ENCODE assay signal across 9 mouse cellular contexts in genomic region chr6:125321114-125321855, GRCm38 (mm10). TPM values are rescaled to one million over a fixed set of nuclear protein-coding genes. Genes with fewer than 3 reads are reported as not detected.
DNase-seq lines count a peak whose midpoint lies in the region; ATAC-seq and TF ChIP-seq lines count a peak whose summit lies in the region.
"Had no signal": no experiment of that assay in that cellular context is flagged by ENCODE, and none has a peak within 500 bp of the region (broad histone marks: within the 10 kb centered on the region; RNA-seq: fewer than 3 reads in every experiment).

No protein-coding gene starts in this region.

- H3K4me2 ChIP-seq in midbrain, embryonic 14.5 days (ENCODE audit: low read length), result no peak overlapping the region
- no peak overlapping the region for H3K4me2 ChIP-seq in intestine, embryonic 16.5 days (ENCODE audit: low read depth, low read length)

- H3K9me3 ChIP-seq in midbrain, embryonic 10.5 days (replicated peaks), result no peaks in the 10 kb centered on the region
- H3K9me3 ChIP-seq in midbrain, embryonic 14.5 days (ENCODE audit: control insufficient read depth, low read length), result no peaks in the 10 kb centered on the region
- no peaks in the 10 kb centered on the region for H3K9me3 ChIP-seq in intestine, embryonic 16.5 days (ENCODE audit: control insufficient read depth, low read length)

- H3K9ac ChIP-seq in midbrain, embryonic 14.5 days (replicated peaks; ENCODE audit: low read length), result no peak overlapping the region
- H3K9ac ChIP-seq in intestine, embryonic 16.5 days (ENCODE audit: low read depth, low read length), result no peak overlapping the region

- H3K27me3 ChIP-seq in midbrain, embryonic 10.5 days (ENCODE audit: low read depth, poor library complexity, severe bottlenecking), result peaks cover 76% of the 10 kb centered on the region
- peaks cover 30% of the 10 kb centered on the region for H3K27me3 ChIP-seq in midbrain, embryonic 14.5 days (ENCODE audit: control insufficient read depth, insufficient read depth, low read length)
- H3K27me3 ChIP-seq in intestine, embryonic 16.5 days (replicated peaks; ENCODE audit: control insufficient read depth, insufficient read depth, low read length), result peaks cover 16% of the 10 kb centered on the region; the same call in 1 of the 2 replicates
- H3K27me3 ChIP-seq in small intestine, adult 2 months (ENCODE audit: control insufficient read depth, insufficient read depth, low read length), result no peaks in the 10 kb centered on the region
- H3K27me3 ChIP-seq: Patski had no signal

- intact Hi-C loops in gastrocnemius, postnatal 36 days (cut with DNase I), result no loop called here

- peak overlapping the region; percentile 4; the same call in 1 of the 2 replicates for H3K4me3 ChIP-seq in midbrain, embryonic 10.5 days
- no peak overlapping the region for H3K4me3 ChIP-seq in midbrain, embryonic 14.5 days (replicated peaks; ENCODE audit: low read depth, low read length)
- no peak overlapping the region for H3K4me3 ChIP-seq in intestine, embryonic 16.5 days (ENCODE audit: low read length)
- peak overlapping the region; percentile 46 for H3K4me3 ChIP-seq in small intestine, adult 2 months (ENCODE audit: low read depth, low read length)

- TF ChIP-seq CTCF in small intestine, adult 2 months (IDR thresholded peaks at IDR 0.05; ENCODE audit: extremely low read depth, insufficient read length, insufficient replicate concordance, low read depth, low read length), result no peak

- peaks cover 20% of the 10 kb centered on the region for H3K4me1 ChIP-seq in midbrain, embryonic 10.5 days
- no peaks in the 10 kb centered on the region; the same call in 1 of the 2 replicates for H3K4me1 ChIP-seq in midbrain, embryonic 14.5 days (ENCODE audit: control insufficient read depth, insufficient read depth, low read length)
- H3K4me1 ChIP-seq in intestine, embryonic 16.5 days (ENCODE audit: control insufficient read depth, insufficient read depth, low read length), result peaks cover 9% of the 10 kb centered on the region; the same call in 1 of the 2 replicates
- peaks cover 6% of the 10 kb centered on the region; the same call in 1 of the 2 replicates for H3K4me1 ChIP-seq in small intestine, adult 2 months (ENCODE audit: control insufficient read depth, insufficient read depth, insufficient read length, low read length)

- no peaks in the 10 kb centered on the region for H3K36me3 ChIP-seq in midbrain, embryonic 10.5 days
- H3K36me3 ChIP-seq in midbrain, embryonic 14.5 days (ENCODE audit: control insufficient read depth, insufficient read depth, low read length), result no peaks in the 10 kb centered on the region
- no peaks in the 10 kb centered on the region for H3K36me3 ChIP-seq in intestine, embryonic 16.5 days (ENCODE audit: control insufficient read depth, insufficient read depth, low read length)
- H3K36me3 ChIP-seq in small intestine, adult 2 months (ENCODE audit: control insufficient read depth, insufficient read depth, low read length), result no peaks in the 10 kb centered on the region

- no peak overlapping the region for H3K27ac ChIP-seq in midbrain, embryonic 10.5 days (replicated peaks)
- H3K27ac ChIP-seq in midbrain, embryonic 14.5 days (replicated peaks; ENCODE audit: low read depth, low read length), result no peak overlapping the region
- H3K27ac ChIP-seq in intestine, embryonic 16.5 days (ENCODE audit: low read length), result no peak overlapping the region
- H3K27ac ChIP-seq in small intestine, adult 2 months (ENCODE audit: insufficient read depth, low read depth, low read length), result 0 out of 2 replicates have a peak overlapping the region, but pooled peaks have one; percentile 13

- WGBS in midbrain, embryonic 10.5 days, result 6% methylated on average over 26 of the region's 26 CpGs
- 8% methylated on average over 26 of the region's 26 CpGs for WGBS in midbrain, embryonic 14.5 days
- WGBS in intestine, embryonic 16.5 days, result 20% methylated on average over 26 of the region's 26 CpGs
- 25% methylated on average over 26 of the region's 26 CpGs for WGBS in large intestine, adult 2 months
- WGBS in small intestine, adult 2 months, result 31% methylated on average over 26 of the region's 26 CpGs

- no peak for ATAC-seq in midbrain, embryonic 14.5 days (ENCODE audit: low FRiP score, low TSS enrichment)
- ATAC-seq in intestine, embryonic 16.5 days, result 0 out of 2 replicates have a peak, but pooled peaks have one; percentile 12
- ATAC-seq: Patski had no signal

- no peak for DNase-seq in midbrain, embryonic 10.5 days (ENCODE audit: low spot score)
- DNase-seq in midbrain, embryonic 14.5 days, result no peak
- DNase-seq in large intestine, adult 2 months (ENCODE audit: low read depth, low spot score), result peak; percentile 68
- DNase-seq in gastrocnemius, postnatal 36 days, result no peak
- DNase-seq in yolk sac, embryonic 10.5 days (ENCODE audit: low spot score), result no peak

- no peak; the same call in 1 of the 2 replicates for TF ChIP-seq POLR2A in small intestine, adult 2 months (IDR thresholded peaks at IDR 0.05; ENCODE audit: low read depth, low read length)

RNA-seq across cellular contexts. Expression of gene Scnn1a, which starts 0.8 kb away (rescaled TPM):
- polyA plus RNA-seq in midbrain, embryonic 10.5 days (2016; fragmentation: Nextera tagmentation; extraction: Ambion mirVana), result 0.25 and 0.48 TPM in 2 replicates
- 0.51 and 0.76 TPM in 2 replicates for polyA plus RNA-seq in midbrain, embryonic 14.5 days (2014; fragmentation: Nextera tagmentation; extraction: Ambion mirVana)
- 5.0 and 7.6 TPM in 2 replicates for polyA plus RNA-seq in intestine, embryonic 16.5 days (2015; fragmentation: Nextera tagmentation; extraction: Ambion mirVana)
- 7.9 and 11.0 TPM in 2 replicates for polyA plus RNA-seq in large intestine, adult 2 months (2012; rRNA removed)
- polyA plus RNA-seq in small intestine, adult 2 months (2012; rRNA removed), result 11.7 and 11.9 TPM in 2 replicates
- under 1 TPM; 0.15 to 0.36 TPM for total RNA-seq in gastrocnemius, postnatal 36 days (2021)

RNA-seq across cellular contexts. Expression of gene Ltbr, which starts 7.6 kb away (rescaled TPM):
- 21.2 and 23.5 TPM in 2 replicates for polyA plus RNA-seq in midbrain, embryonic 10.5 days (2016; fragmentation: Nextera tagmentation; extraction: Ambion mirVana)
- 10.2 and 13.9 TPM in 2 replicates for polyA plus RNA-seq in midbrain, embryonic 14.5 days (2014; fragmentation: Nextera tagmentation; extraction: Ambion mirVana)
- polyA plus RNA-seq in intestine, embryonic 16.5 days (2015; fragmentation: Nextera tagmentation; extraction: Ambion mirVana), result 106 and 107 TPM in 2 replicates
- 123 and 136 TPM in 2 replicates for polyA plus RNA-seq in large intestine, adult 2 months (2012; rRNA removed)
- 122 and 167 TPM in 2 replicates for polyA plus RNA-seq in small intestine, adult 2 months (2012; rRNA removed)
- total RNA-seq in gastrocnemius, postnatal 36 days (2021), result 10 to 100 TPM; 20.3 to 21.7 TPM

RNA-seq across cellular contexts. Expression of gene Tnfrsf1a, which starts 27.9 kb away (rescaled TPM):
- 21.7 and 24.5 TPM in 2 replicates for polyA plus RNA-seq in midbrain, embryonic 10.5 days (2016; fragmentation: Nextera tagmentation; extraction: Ambion mirVana)
- 6.8 and 13.4 TPM in 2 replicates for polyA plus RNA-seq in midbrain, embryonic 14.5 days (2014; fragmentation: Nextera tagmentation; extraction: Ambion mirVana)
- polyA plus RNA-seq in intestine, embryonic 16.5 days (2015; fragmentation: Nextera tagmentation; extraction: Ambion mirVana), result 90.0 and 95.3 TPM in 2 replicates
- polyA plus RNA-seq in large intestine, adult 2 months (2012; rRNA removed), result 123 and 182 TPM in 2 replicates
- 90.5 and 207 TPM in 2 replicates for polyA plus RNA-seq in small intestine, adult 2 months (2012; rRNA removed)
- 10 to 100 TPM; 21.9 to 28.7 TPM for total RNA-seq in gastrocnemius, postnatal 36 days (2021)

RNA-seq across cellular contexts. Expression of gene Tuba3a, which starts 35.4 kb away (rescaled TPM):
- polyA plus RNA-seq in midbrain, embryonic 10.5 days (2016; fragmentation: Nextera tagmentation; extraction: Ambion mirVana), result 0.11 TPM in 1 of 2 replicates, not detected in the other
- polyA plus RNA-seq in midbrain, embryonic 14.5 days (2014; fragmentation: Nextera tagmentation; extraction: Ambion mirVana), result not detected in 2 replicates
- 0.09 and 0.17 TPM in 2 replicates for polyA plus RNA-seq in intestine, embryonic 16.5 days (2015; fragmentation: Nextera tagmentation; extraction: Ambion mirVana)
- polyA plus RNA-seq in large intestine, adult 2 months (2012; rRNA removed), result 0.05 and 0.14 TPM in 2 replicates
- polyA plus RNA-seq in small intestine, adult 2 months (2012; rRNA removed), result not detected in 2 replicates
- total RNA-seq in gastrocnemius, postnatal 36 days (2021), result not detected
- polyA plus RNA-seq: brain, embryonic 14.5 days; Patski had no signal

RNA-seq across cellular contexts. Expression of gene Plekhg6, which starts 59.3 kb away (rescaled TPM):
- polyA plus RNA-seq in midbrain, embryonic 10.5 days (2016; fragmentation: Nextera tagmentation; extraction: Ambion mirVana), result 0.12 and 0.15 TPM in 2 replicates
- 0.08 TPM in 1 of 2 replicates, not detected in the other for polyA plus RNA-seq in midbrain, embryonic 14.5 days (2014; fragmentation: Nextera tagmentation; extraction: Ambion mirVana)
- polyA plus RNA-seq in intestine, embryonic 16.5 days (2015; fragmentation: Nextera tagmentation; extraction: Ambion mirVana), result 13.2 and 19.1 TPM in 2 replicates
- 24.1 and 35.0 TPM in 2 replicates for polyA plus RNA-seq in large intestine, adult 2 months (2012; rRNA removed)
- polyA plus RNA-seq in small intestine, adult 2 months (2012; rRNA removed), result 26.0 and 66.6 TPM in 2 replicates
- total RNA-seq in gastrocnemius, postnatal 36 days (2021), result not detected

Comparison
In these comparisons a context has a peak if more than half of its experiments do, and no peak if none do; other contexts are left out.
1. H3K4me3 ChIP-seq: peak in midbrain, embryonic 10.5 days (single experiment) and small intestine, adult 2 months (single experiment); none in midbrain, embryonic 14.5 days (single experiment) and intestine, embryonic 16.5 days (single experiment).